Mouse (Mus musculus) hematopoietic stem cell, adult 5-6 weeks (primary cell): ENCODE results near the gene Spata31d1a. TPM values are rescaled to one million over a fixed set of nuclear protein-coding genes. Genes with fewer than 3 reads are reported as not detected.

Source experiments
- ATAC-seq, 2 experiments: fragments of 125-278 bp in 1 of 2; replicated peaks in 1 of 2; 2 replicates each; pipeline ENCODE4 v1.8.0; 2016 to 2017; ENCODE audit warnings: inconsistent platforms in 2 of 2, mild to moderate bottlenecking in 2 of 2, moderate number of reproducible peaks in 2 of 2, low read depth in 1 of 2, moderate TSS enrichment in 1 of 2; ENCODE audit not compliant: low FRiP score in 2 of 2, poor library complexity in 2 of 2, severe bottlenecking in 2 of 2, insufficient read depth in 1 of 2, low TSS enrichment in 1 of 2
- total RNA-seq: library from RNA; stranded (forward); fragments of 172-1452, 232-1000 nt; gene quantifications from 2 replicates; pipeline ENCODE4 v1.2.3, GENCODE M21; 2017

Spata31d1a gene
- total RNA-seq, 1 experiment from 2014 or later, result not detected

DNA sequence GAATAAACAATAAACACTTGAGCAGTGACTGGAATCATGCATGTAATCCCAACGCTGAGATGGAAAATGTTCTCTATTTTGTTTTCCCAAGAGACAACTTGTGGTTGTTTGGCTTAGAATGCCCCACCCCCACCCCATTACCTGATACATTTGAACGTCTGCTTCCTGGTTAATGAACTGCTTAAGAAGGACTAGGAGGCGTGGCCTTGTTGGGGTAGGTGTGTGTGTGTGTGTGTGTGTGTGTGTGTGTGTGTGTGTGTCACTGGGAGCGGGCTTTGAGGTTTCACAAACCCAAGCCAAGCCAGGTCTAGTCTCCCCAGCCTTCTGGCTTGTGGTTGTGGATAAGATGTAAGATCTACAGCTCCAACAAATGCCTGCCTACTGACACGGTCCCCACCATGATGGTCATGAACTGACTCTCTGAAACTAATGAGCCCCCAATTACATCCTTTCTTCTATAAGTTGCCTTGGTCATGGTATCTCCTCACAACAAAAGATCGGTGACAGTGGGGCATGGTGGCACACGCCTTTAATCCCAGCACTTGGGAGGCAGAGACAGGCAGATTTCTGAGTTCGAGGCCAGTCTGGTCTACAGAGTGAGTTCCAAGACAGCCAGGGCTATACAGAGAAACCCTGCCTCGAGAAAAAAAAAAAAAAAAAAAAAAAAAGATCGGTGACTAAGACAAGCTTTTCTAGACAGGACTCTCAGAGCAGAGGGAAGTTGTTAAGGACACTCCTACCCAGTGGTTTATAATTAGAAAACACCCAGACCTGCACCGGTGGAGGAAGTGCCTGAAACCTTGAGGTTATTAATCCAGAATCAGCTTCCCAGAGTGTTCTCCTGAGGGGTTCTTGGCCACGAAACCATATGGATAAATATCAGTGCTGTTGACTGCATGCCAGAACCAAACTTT lies 33.6 kb downstream of the Spata31d1a start:
- peak; percentile 55 to 56; a peak in 2 of 4 replicates for ATAC-seq

DNA sequence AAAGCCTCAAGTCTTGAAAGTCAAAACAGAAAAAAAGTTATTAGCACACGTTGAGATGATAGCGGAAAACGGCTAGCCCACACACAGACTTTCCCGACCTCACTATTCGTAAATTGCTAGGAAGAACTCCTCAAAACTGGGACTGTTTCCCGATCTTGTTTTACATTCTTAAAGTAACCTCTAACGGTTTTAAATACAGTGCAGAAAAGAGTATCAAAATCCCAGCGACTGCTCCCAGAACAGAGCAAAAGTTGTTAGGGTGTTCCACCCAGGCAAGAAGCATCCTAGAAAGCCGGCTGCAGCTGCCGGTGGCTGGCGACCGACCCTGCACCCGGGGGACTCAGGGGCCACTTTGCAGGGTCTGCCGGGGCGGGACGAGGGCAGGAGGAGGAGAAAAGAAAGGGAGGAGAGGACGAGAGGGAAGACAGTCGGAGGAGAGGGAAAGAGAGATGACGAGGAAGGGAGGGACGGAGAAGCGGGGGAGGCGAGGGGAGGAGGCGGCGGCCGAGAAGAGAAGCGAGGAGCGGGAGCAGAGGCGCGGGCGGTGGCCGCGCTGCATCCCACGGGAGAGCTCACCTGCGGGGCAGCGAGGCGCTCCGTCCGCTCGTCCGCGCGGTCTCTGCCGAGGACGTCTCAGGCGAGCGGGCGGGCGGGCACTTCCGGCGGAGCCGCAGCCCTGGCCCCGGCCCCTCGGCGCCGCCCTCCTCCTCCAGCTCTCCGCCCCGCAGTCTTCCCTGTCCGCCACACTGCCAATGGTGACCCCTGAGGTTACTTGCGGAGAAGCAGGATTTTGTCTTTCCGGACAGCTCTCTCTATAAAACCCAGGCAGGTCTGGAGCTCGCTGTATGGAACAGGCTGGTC lies 34.7 kb downstream of the Spata31d1a start, which contains the start of gene Golm1:
Gene Golm1 (minus strand): TSS at position 661 of the 861 bp plus-strand sequence.
- peak in 1 of 2 experiments; percentile 23; a peak in 1 of 4 replicates for ATAC-seq

DNA sequence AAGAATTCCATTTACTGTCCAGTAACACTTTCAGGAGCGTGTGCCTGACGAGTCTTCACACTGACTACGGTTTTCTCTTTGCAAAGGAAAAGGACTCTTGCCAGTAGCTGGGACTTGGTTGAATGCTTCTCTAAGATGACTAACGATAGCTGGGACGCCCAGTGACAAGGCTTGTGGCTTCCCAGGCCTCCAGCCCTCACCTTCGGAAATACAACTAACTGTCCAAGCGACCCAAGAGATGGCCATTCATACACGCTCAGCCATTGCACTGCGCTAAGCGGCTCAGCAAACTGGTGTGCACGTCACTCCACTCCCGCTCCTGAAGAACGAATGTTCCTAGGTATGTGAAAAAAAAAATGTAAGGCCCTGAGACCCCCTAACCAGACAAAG lies 35.4 kb downstream of the Spata31d1a start:
- no peak for ATAC-seq

DNA sequence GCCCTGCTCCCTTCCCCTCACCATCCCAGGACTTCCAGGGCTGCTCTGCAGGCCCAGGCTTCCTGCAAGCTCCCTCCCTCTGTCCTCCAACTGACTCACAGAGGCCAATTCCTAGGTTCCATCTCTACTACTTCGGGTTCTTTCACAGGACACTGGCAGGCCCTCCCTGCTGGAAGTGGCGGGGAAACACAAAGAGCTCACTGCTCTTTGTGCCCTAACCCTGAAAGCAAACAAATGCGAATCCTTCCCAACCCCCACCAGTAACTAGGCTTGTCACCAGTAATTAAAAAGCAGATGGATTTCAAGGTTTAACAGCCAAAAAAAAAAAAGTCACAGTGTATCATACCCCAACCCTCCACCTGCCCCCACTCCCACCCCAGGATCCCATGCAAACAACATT lies 35.9 kb downstream of the Spata31d1a start:
- no peak for ATAC-seq

DNA sequence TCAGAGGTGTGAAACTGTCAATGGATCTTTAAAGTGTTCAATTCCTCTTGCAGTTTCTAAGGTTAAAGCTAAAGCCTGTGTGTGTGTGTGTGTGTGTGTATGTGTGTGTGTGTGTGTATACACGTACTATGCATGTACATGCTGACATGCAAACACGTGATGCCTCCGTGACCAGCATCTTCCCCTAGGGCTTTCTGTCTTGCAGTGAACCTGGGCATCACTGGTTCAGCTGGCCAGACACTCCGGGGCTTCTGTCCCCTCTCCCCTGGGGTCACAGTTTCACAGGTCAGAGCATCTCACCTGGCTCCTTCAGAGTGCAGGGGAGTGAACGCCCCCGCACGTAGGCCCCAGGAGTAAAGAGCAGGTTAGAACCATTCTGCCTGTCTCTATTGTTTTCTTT lies 36.5 kb downstream of the Spata31d1a start:
- ATAC-seq, result no peak

DNA sequence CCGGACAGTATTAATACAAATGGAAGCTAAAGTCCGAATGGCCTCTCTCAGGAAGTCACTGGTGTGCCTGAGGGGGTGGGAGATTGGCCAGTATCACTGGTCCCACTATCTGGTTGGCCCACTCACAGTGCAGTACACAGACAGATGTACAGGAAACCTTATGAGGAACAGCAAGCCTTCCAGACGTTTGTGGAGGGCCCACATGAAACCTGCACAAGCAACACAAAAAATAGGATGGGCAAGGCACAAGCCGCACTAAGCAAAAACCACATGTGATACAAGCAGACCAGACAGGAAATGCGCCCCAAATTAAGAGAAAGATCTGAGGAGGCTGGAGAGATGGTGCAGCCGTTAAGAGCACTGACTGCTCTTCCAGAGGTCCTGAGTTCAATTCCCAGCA lies 37.9 kb downstream of the Spata31d1a start:
- ATAC-seq, result peak; percentile 51 to 63

DNA sequence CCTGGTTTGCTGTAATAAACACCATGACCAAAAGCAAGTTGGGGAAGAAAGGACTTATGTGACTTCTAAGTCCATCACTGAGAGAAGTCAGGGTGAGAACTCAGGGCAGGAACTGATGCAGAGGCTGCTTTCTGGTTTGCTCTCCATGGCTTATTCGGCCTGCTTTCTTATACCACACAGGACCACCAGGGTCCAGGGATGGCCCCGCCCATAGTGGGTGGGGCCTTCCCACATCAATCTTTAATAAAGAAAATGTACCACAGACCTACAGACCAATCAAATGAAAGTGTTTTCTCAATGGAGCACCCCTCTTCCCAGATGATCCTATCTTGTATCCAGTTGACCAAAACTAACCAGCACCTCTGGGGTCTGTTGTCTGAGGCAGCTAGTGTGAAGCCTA lies 38.6 kb downstream of the Spata31d1a start:
- ATAC-seq, result no peak

DNA sequence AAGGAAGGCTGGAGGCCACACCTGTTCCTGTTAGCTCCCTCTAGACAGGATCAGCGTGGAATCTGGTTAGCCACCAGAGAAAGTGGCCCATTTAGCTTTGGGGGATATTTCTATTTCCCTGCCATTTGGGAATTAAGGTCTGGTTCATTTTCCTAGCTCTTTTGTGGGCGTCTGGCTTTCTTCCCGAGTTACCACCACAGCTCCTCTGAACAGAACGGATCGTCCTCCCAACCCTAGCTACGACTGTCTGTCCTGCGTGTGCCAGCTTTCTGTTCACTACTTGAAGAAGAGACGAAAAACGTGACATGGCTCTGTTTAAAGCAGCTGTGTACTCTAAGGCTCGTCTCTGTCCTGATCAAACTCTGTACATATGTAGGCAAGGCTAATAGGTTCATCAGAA lies 40.2 kb downstream of the Spata31d1a start:
- no peak for ATAC-seq

DNA sequence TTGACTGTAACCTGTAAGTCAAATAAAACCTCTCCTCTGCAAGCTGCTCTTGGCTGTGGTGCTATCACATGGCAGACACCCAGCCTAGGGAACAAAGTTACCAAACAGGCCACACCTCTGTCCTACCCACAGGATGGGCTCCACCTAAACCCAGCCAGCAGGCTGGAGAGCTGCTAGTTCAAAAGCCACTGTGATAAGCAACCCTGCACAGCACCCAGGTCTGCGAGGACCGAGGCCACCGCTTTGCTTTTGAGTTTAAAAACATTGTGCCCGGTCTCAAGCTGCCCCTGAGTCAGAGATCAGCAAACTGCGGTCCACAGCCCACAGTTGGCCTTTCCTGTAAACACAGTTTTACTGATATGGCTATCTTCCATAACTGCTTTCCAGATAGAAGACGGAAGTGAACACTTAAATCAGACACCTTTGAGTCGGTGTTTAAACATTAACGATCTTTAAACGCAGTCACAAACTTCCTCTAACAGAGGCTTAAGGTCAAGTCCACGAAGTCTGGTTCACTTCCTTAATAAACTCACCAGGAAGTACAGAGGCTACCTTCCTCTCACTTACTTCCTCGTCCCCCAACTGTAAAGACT lies 41.5 kb downstream of the Spata31d1a start:
- ATAC-seq, result peak; percentile 60 to 66

DNA sequence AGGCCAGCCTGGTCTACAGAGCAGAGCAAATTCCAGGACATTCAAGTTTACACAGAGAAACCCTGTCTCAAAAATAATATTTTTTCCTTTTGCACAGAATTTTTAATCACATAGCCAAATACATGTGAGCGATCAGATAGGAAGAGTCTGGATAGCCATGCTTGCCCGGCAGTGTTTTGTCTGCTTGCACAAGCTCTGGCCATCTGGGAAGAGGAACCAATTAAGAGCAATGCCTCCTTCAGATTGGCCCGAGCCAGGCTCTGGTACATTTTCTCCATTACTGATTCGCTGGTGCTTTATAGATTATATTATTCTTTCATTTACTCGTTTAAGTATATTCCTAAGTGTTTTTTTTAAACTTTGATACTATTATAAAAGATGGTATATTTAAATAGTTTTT lies 42.4 kb downstream of the Spata31d1a start:
- no peak for ATAC-seq

DNA sequence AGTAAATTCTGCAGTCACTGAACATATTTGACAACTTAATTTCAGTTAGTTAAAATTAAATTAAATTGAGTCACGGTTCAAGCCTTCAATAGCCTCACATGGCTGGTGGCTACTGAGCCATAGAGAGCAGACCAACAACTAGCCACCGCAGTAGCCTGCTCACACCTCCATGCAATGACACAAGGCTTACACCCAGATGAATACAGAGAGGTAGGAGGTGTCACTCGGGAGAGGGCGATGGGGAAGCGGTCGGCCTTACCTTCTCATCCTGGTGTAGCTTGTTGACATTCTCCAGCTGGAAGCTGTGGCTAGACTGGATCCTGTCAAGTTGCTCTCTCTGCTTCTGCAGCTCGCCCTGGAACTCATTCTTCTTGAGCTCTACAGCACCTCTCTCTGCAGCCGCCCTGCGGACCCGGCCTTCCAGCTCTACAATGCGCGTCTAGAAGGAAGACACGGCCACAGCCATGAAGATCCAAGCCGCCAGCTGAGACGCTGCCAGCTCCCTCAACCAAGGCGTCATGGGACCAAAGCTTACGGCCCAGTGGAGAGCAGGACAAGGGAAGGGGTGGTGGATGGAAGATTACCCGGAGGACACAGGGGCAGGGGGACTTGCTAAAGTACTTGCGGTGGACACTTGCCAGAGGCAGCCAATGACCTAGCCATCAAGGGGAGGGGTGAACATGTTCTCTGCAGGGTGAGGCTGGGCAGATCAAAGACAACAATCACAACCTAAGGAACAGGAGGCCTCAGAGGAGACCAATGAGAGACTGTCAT lies 46.0 kb downstream of the Spata31d1a start:
- ATAC-seq, result no peak

DNA sequence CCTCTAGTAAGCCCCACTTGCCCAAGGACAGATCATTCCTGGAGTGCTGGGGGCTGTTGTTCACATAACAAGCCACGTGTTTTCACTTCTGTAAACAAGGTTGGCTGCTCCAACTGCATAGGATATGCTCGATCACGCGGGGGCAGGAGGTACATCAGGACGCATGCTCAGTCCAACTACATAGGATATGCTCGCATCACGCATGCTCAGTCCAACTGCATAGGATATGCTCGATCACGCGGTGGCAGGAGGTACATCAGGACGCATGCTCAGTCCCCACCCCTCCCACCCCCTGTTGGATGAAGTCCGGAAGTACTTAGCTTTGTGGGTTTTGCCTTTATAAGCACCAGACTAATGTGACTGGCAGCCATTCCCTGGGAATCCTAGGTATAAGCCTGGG lies 48.2 kb downstream of the Spata31d1a start:
- no peak for ATAC-seq

DNA sequence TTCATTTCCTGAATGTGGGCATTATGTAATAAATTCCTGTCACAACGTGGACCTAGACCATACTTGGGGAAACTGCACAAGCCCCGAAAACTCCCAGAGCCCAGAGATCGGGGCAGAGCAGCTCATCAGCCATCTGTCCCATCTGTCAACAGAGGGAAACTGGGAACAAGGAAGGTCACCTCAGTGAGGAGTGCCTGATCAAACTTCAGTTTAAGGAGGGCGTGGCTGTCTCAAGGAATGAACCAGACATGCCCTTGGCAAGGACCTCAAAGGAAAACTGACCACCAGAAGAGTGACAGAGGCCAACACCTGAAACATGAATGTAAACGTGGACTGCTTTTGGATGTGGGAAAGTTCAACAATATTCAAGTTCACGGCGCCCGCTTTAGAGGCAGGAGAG lies 48.7 kb downstream of the Spata31d1a start:
- no peak for ATAC-seq

DNA sequence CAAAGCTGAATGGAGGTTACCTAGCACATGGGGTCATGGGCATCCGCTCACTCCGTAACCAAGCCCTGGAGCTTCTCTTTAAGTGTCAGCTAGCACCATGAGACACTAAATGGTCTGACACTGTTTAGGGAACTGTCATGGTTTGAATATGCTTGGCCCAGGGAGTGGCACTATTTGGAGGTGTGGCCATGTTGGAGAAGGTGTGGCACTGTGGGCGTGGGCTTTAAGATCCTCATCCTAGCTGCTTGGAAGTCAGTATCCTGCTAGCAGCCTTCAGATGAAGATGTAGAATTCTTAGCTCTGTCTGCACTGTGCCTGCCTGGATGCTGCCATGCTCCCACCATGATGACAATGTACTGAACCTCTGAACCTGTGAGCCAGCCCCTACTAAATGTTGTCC lies 49.8 kb downstream of the Spata31d1a start:
- ATAC-seq, result no peak

DNA sequence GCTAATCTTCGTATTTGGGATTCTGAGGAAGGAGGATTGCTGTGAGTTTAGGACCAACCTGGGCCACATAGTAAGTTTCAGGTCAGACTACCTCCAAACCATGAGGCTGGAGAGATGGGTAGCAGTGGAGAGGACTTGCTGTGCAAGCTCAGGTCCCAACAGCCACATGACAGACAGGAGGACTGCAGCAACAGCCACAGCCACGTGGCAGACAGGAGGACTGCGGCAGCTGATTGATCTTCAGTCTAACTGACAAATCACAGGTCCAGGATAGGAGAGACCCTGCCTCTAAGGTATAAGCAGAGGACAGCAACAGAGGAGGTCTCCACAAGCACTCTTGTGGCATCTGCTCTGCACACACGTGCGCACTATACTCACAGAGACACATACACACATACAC lies 52.3 kb downstream of the Spata31d1a start:
- no peak for ATAC-seq

DNA sequence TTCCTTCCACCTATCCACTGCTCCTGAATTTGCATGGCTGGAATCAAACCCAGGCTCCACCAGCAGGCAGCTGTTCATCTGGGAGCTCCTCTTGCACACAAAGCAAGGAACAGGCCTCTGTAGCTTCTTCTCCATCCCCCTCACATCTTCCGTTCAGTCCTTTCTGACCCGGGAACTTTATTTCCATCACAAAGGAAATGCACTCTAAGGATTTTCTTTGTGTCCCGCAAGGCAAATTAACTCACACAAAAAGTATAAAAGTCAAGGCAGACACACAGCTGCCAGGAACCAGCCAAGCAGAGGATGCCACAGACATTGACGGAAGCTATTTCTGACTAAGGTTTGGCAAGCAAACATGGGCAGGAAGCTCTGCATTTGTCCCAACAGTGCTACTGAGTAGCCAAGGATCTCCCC lies 53.1 kb downstream of the Spata31d1a start:
- ATAC-seq, result no peak

DNA sequence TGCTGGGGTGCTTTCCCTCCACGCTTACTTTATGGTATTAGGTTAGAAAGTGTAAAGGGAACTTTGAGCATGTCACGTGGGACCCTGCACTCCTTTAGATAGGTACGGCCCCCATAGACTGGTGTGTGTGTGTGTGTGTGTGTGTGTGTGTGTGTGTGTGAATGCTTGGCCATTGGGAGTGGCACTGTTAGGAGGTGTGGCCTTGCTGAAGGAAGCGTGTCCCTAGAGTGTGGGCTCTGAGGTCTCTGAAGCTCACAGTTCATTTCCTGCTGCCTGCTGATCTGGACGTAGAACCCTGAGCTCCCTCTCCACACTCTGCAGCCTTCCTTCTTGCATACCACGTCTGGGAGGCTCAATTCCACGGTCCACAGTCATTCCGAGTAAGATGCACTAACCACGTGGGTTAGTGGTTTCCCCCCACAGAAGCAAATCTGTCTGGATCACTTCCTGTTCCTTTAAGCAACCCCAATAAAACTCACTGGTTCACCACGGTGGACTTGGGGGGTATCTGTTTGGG lies 53.8 kb downstream of the Spata31d1a start:
- ATAC-seq, result peak; percentile 75 to 90
